Mouse (Mus musculus) embryonic facial prominence, embryonic 12.5 days (tissue): Measurements from ENCODE around the gene Fam24a. TPM values are rescaled to one million over a fixed set of nuclear protein-coding genes. Genes with fewer than 3 reads are reported as not detected.

Source experiments
- ATAC-seq: fragments of 200-750 bp; cut with Nextera tagmentation; 2 replicates; pipeline ENCODE4 v1.8.0; 2017; ENCODE audit not compliant: insufficient number of reproducible peaks, insufficient read depth, low FRiP score, low TSS enrichment
- H3K27ac ChIP-seq: fragments of 300-500 bp; sonication (generic); 2 replicates; pipeline ENCODE4 v1.5.1; 2016; ENCODE audit warnings: mild to moderate bottlenecking
- H3K27me3 ChIP-seq: fragments of 300-500 bp; sonication (generic); 2 replicates; pipeline ENCODE4 v1.6.1; 2016; ENCODE audit warnings: mild to moderate bottlenecking, moderate library complexity
- H3K36me3 ChIP-seq: fragments of 300-500 bp; sonication (generic); 2 replicates; pipeline ENCODE4 v1.6.1; 2016; ENCODE audit warnings: mild to moderate bottlenecking
- H3K4me1 ChIP-seq: fragments of 300-500 bp; sonication (generic); 2 replicates; pipeline ENCODE4 v1.6.1; 2016
- H3K4me2 ChIP-seq: fragments of 300-500 bp; sonication (generic); replicated peaks from 2 replicates; pipeline ENCODE4 v1.6.1; 2016; ENCODE audit warnings: mild to moderate bottlenecking, moderate library complexity
- H3K4me3 ChIP-seq: fragments of 300-500 bp; sonication (generic); 2 replicates; pipeline ENCODE4 v1.5.1; 2016; ENCODE audit warnings: mild to moderate bottlenecking
- H3K9ac ChIP-seq: fragments of 300-500 bp; sonication (generic); 2 replicates; pipeline ENCODE4 v1.6.1; 2016; ENCODE audit warnings: mild to moderate bottlenecking, moderate library complexity
- H3K9me3 ChIP-seq: fragments of 300-500 bp; sonication (generic); 2 replicates; pipeline ENCODE4 v1.6.1; 2016; ENCODE audit warnings: mild to moderate bottlenecking, moderate library complexity
- WGBS: fragments of 180-500 bp; shearing (Covaris S2); methylation state at CpG from one replicate; pipeline ENCODE4 v1.1.7; 2016; 5-methylcytosine and 5-hydroxymethylcytosine counted together
- polyA plus RNA-seq: library from polyadenylated mRNA; unstranded; fragments of >200 nt; fragmentation: Nextera tagmentation; extraction: Ambion mirVana; gene quantifications from 2 replicates; pipeline ENCODE4 v1.2.1, GENCODE M21; 2016

Fam24a gene
- not detected in 2 replicates for polyA plus RNA-seq

- Histone ChIP-seq H3K4me3 (no peak within 1 kb of the TSS), H3K9ac (no peak within 1 kb of the TSS), H3K4me1 (no peaks in the 10 kb centered on the region), H3K4me2 (no peak within 1 kb of the TSS), H3K36me3 (0 out of 2 replicates have a peak, but pooled peaks cover 4% of the 10 kb centered on the region), H3K27me3 (no peaks in the 10 kb centered on the region), H3K9me3 (no peaks in the 10 kb centered on the region), H3K27ac (no peak within 1 kb of the TSS)
- no peak for ATAC-seq
- WGBS, result 56% methylated on average over 1 of the region's 1 CpGs
Observed at GRCm38 (mm10) chr7:131333564-131333963, at the start of gene Fam24a. Gene Fam24a (plus strand): TSS chr7:131333864.

GRCm38 (mm10) chr7:131297151-131297550 lies 36.5 kb upstream of the Fam24a start:
- WGBS, result 74% methylated on average over 8 of the region's 8 CpGs
- H3K9me3 ChIP-seq, result no peaks in the 10 kb centered on the region
- no peaks in the 10 kb centered on the region for H3K4me1 ChIP-seq
- no peak overlapping the region for H3K27ac ChIP-seq
- no peak overlapping the region for H3K9ac ChIP-seq
- H3K27me3 ChIP-seq, result no peaks in the 10 kb centered on the region
- no peak for ATAC-seq
- no peak overlapping the region for H3K4me2 ChIP-seq
- H3K36me3 ChIP-seq, result no peaks in the 10 kb centered on the region
- no peak overlapping the region for H3K4me3 ChIP-seq

GRCm38 (mm10) chr7:131303340-131303739 lies 30.3 kb upstream of the Fam24a start:
- H3K36me3 ChIP-seq, result no peaks in the 10 kb centered on the region
- no peaks in the 10 kb centered on the region for H3K9me3 ChIP-seq
- no peak for ATAC-seq
- no peaks in the 10 kb centered on the region for H3K4me1 ChIP-seq
- no peak overlapping the region for H3K4me3 ChIP-seq
- no peak overlapping the region for H3K27ac ChIP-seq
- WGBS, result 77% methylated on average over 8 of the region's 8 CpGs
- H3K9ac ChIP-seq, result no peak overlapping the region
- no peak overlapping the region for H3K4me2 ChIP-seq
- H3K27me3 ChIP-seq, result no peaks in the 10 kb centered on the region

- Histone ChIP-seq H3K9me3 (no peaks in the 10 kb centered on the region), H3K4me3 (no peak overlapping the region), H3K4me1 (no peaks in the 10 kb centered on the region), H3K27ac (no peak overlapping the region), H3K27me3 (no peaks in the 10 kb centered on the region), H3K36me3 (no peaks in the 10 kb centered on the region), H3K4me2 (no peak overlapping the region), H3K9ac (no peak overlapping the region)
- WGBS, result 73% methylated on average over 5 of the region's 5 CpGs
- ATAC-seq, result no peak
Observed at GRCm38 (mm10) chr7:131306733-131307132, 26.9 kb upstream of the Fam24a start.

DNA sequence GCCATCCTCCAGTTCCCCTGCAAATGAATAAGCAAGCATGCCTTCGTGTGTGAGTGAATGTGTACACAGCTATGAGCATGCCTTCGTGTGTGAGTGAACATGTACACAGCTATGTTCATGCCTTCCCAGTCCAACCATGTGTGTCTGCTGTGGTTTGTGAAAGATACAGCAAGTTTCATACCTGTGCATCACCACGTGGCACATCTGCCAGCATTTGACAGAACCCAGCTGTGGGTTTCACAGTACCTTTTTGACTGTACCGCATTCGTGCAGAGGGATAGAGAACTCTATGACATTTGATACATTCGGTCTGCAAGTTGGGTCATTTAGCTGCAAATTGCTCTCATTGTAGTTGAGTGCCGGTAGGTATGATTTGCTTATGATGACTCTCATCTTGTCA lies 19.2 kb upstream of the Fam24a start:
- no peaks in the 10 kb centered on the region for H3K4me1 ChIP-seq
- 68% methylated on average over 7 of the region's 7 CpGs for WGBS
- no peak for ATAC-seq
- H3K9me3 ChIP-seq, result no peaks in the 10 kb centered on the region
- H3K4me3 ChIP-seq, result no peak overlapping the region
- no peak overlapping the region for H3K27ac ChIP-seq
- H3K27me3 ChIP-seq, result no peaks in the 10 kb centered on the region
- H3K9ac ChIP-seq, result no peak overlapping the region
- H3K4me2 ChIP-seq, result no peak overlapping the region
- no peaks in the 10 kb centered on the region for H3K36me3 ChIP-seq

DNA sequence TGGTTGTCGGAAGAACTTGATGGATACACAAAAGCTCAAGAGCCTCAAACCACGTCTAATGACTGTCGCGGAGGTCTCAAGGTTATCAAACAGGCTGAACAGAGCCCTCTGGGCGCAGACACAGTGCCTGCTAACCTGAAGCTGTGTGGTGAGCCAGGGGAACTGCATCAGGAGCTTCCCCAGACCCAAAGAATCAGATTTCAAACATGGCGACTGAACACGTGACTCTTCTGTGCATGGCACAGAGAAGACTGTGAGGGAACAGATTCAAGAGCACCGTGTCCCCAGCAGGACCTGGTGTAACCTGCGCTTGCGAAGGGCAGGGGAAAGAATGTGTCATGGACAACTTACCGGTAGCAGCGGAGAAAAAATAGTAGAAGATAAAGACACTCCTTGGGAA lies 16.1 kb upstream of the Fam24a start:
- ATAC-seq, result no peak
- Histone ChIP-seq H3K9ac (no peak overlapping the region), H3K4me1 (no peaks in the 10 kb centered on the region), H3K27ac (no peak overlapping the region), H3K4me3 (no peak overlapping the region), H3K36me3 (no peaks in the 10 kb centered on the region), H3K4me2 (no peak overlapping the region), H3K27me3 (no peaks in the 10 kb centered on the region), H3K9me3 (no peaks in the 10 kb centered on the region)
- WGBS, result 66% methylated on average over 12 of the region's 12 CpGs

GRCm38 (mm10) chr7:131318340-131318739 lies 15.3 kb upstream of the Fam24a start:
- H3K4me1 ChIP-seq, result no peaks in the 10 kb centered on the region
- no peak overlapping the region for H3K4me2 ChIP-seq
- H3K4me3 ChIP-seq, result no peak overlapping the region
- H3K9ac ChIP-seq, result no peak overlapping the region
- ATAC-seq, result no peak
- H3K9me3 ChIP-seq, result no peaks in the 10 kb centered on the region
- H3K27me3 ChIP-seq, result no peaks in the 10 kb centered on the region
- no peaks in the 10 kb centered on the region for H3K36me3 ChIP-seq
- H3K27ac ChIP-seq, result no peak overlapping the region
- 69% methylated on average over 5 of the region's 7 CpGs for WGBS

- Histone ChIP-seq H3K4me1 (no peaks in the 10 kb centered on the region), H3K9ac (no peak within 1 kb of the TSS), H3K4me2 (no peak within 1 kb of the TSS), H3K27ac (no peak within 1 kb of the TSS), H3K9me3 (no peaks in the 10 kb centered on the region), H3K36me3 (no peaks in the 10 kb centered on the region), H3K4me3 (no peak within 1 kb of the TSS), H3K27me3 (no peaks in the 10 kb centered on the region)
- ATAC-seq, result no peak
- WGBS, result 72% methylated on average over 2 of the region's 2 CpGs
Observed at GRCm38 (mm10) chr7:131322192-131322591, 11.5 kb upstream of the Fam24a start, which contains the start of gene Cuzd1. Gene Cuzd1 (minus strand): TSS chr7:131322292.

DNA sequence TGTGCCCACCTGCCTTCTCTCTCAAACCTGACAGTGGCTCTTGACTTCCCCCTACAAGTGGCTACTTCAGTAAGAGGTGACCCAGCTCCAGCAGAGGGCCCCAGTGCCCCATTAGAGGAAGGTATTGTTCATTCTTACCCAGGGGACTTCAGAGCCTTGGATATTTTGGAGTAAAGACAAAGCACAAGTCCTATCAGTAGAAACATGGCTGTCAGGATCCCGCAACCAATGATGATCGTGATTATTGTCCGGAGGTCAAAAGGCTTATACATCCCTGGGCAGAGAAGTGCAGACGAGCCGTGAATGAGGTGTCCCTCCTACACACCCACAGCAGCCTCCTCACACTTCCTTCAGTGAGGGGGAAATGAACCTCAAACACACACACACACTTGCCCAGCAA lies 6.6 kb upstream of the Fam24a start:
- no peaks in the 10 kb centered on the region for H3K36me3 ChIP-seq
- H3K9me3 ChIP-seq, result no peaks in the 10 kb centered on the region
- no peaks in the 10 kb centered on the region for H3K4me1 ChIP-seq
- H3K4me3 ChIP-seq, result no peak overlapping the region
- no peak overlapping the region for H3K27ac ChIP-seq
- no peak overlapping the region for H3K4me2 ChIP-seq
- ATAC-seq, result no peak
- no peak overlapping the region for H3K9ac ChIP-seq
- 86% methylated on average over 5 of the region's 5 CpGs for WGBS
- no peaks in the 10 kb centered on the region for H3K27me3 ChIP-seq

GRCm38 (mm10) chr7:131329416-131329815 lies 4.2 kb upstream of the Fam24a start, which contains the start of gene Fam24b:
Gene Fam24b (minus strand): TSS chr7:131329516.
- Histone ChIP-seq H3K4me2 (no peak within 1 kb of the TSS), H3K36me3 (no peaks in the 10 kb centered on the region), H3K27ac (no peak within 1 kb of the TSS), H3K27me3 (no peaks in the 10 kb centered on the region), H3K4me1 (no peaks in the 10 kb centered on the region), H3K9ac (no peak within 1 kb of the TSS), H3K4me3 (no peak within 1 kb of the TSS), H3K9me3 (no peaks in the 10 kb centered on the region)
- ATAC-seq, result no peak
- 89% methylated on average over 5 of the region's 5 CpGs for WGBS

- no peaks in the 10 kb centered on the region for H3K27me3 ChIP-seq
- no peak for ATAC-seq
- no peak overlapping the region for H3K4me3 ChIP-seq
- WGBS, result 72% methylated on average over 2 of the region's 2 CpGs
- no peaks in the 10 kb centered on the region for H3K4me1 ChIP-seq
- H3K9me3 ChIP-seq, result no peaks in the 10 kb centered on the region
- H3K36me3 ChIP-seq, result no peaks in the 10 kb centered on the region
- no peak overlapping the region for H3K9ac ChIP-seq
- no peak overlapping the region for H3K27ac ChIP-seq
- H3K4me2 ChIP-seq, result no peak overlapping the region
Observed at GRCm38 (mm10) chr7:131331688-131332087, 2.0 kb upstream of the Fam24a start.

- H3K27ac ChIP-seq, result no peak overlapping the region
- peaks cover 34% of the 10 kb centered on the region for H3K36me3 ChIP-seq
- no peak for ATAC-seq
- H3K9ac ChIP-seq, result no peak overlapping the region
- 69% methylated on average over 8 of the region's 8 CpGs for WGBS
- no peaks in the 10 kb centered on the region for H3K9me3 ChIP-seq
- no peak overlapping the region for H3K4me3 ChIP-seq
- H3K27me3 ChIP-seq, result no peaks in the 10 kb centered on the region
- H3K4me1 ChIP-seq, result no peaks in the 10 kb centered on the region
- no peak overlapping the region for H3K4me2 ChIP-seq
Observed at GRCm38 (mm10) chr7:131337502-131338068, 3.9 kb downstream of the Fam24a start.
